Mouse (Mus musculus) E14TG2a.4 (cell line): ENCODE data around the gene 1700008O03Rik.

Source experiments
- CTCF ChIP-seq: conservative IDR thresholded peaks from 2 replicates; pipeline ENCODE4 v1.5.1; 2014; ENCODE audit warnings: low read length
- NANOG ChIP-seq: IDR thresholded peaks from 2 replicates; pipeline ENCODE4 v1.6.1; 2014; ENCODE audit warnings: borderline replicate concordance, low read length, mixed read lengths
- POU5F1 ChIP-seq: IDR thresholded peaks from 2 replicates; pipeline ENCODE4 v1.6.1; 2014; ENCODE audit warnings: low read length, borderline replicate concordance

DNA sequence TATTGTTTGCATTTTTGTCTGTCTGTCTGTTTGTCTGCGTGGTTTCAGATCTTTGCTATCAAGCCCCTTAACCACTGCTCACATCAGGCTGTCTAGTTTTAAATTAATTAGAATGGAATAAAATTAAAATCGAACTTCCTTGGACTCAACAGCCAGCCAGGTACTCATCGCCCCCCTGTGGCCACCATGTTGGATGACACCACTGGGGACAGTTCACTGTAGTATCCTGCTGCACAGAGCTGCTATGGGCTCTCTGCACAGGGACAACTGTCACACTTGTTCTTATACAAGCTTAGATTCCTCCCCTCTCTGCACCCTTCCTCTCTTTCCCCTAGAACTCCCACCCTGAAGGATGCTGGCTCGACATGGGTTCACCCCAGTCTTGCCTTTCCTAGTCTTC lies 67.7 kb downstream of the 1700008O03Rik start:
- TF ChIP-seq CTCF (peak; percentile 55), NANOG (no peak), POU5F1 (no peak)
